Mouse (Mus musculus) NIH3T3 (cell line): ENCODE results near the gene Ppy.
A peak's percentile ranks its signal among the peaks of the same experiment; 100 is the strongest.

Experiments used
- DNase-seq: peaks from one replicate; pipeline ENCODE4 v3.0.0-alpha.2; 2012; ENCODE audit warnings: low read depth

The Ppy gene

GRCm38 (mm10) chr11:102087931-102088898 is 12.9 kb downstream of the Ppy start, which contains the start of gene Mpp2:
TSS of gene Mpp2 (minus strand) at chr11:102088515.
- DNase-seq: no peak

- peak; percentile 48 for DNase-seq
These were observed 13.9 kb downstream of the Ppy start for GRCm38 (mm10) chr11:102087081-102087751.

GRCm38 (mm10) chr11:102086331-102086730 is 14.8 kb downstream of the Ppy start:
- DNase-seq: peak; percentile 34

- DNase-seq: no peak
These were observed 17.0 kb downstream of the Ppy start for GRCm38 (mm10) chr11:102084159-102084558.

GRCm38 (mm10) chr11:102083193-102083592 is 17.9 kb downstream of the Ppy start:
- DNase-seq: no peak

- no peak for DNase-seq
These were observed 18.8 kb downstream of the Ppy start for GRCm38 (mm10) chr11:102082322-102082721.

GRCm38 (mm10) chr11:102073722-102074121 is 27.4 kb downstream of the Ppy start:
- DNase-seq: no peak

GRCm38 (mm10) chr11:102072729-102073128 is 28.4 kb downstream of the Ppy start:
- no peak for DNase-seq

- no peak for DNase-seq
These were observed 30.7 kb downstream of the Ppy start for GRCm38 (mm10) chr11:102070426-102070825.

- no peak for DNase-seq
These were observed 31.5 kb downstream of the Ppy start for GRCm38 (mm10) chr11:102069633-102070032.

- DNase-seq: no peak
These were observed 32.1 kb downstream of the Ppy start for GRCm38 (mm10) chr11:102068969-102069368.

GRCm38 (mm10) chr11:102063076-102063475 is 38.0 kb downstream of the Ppy start:
- no peak for DNase-seq

GRCm38 (mm10) chr11:102061941-102062473 is 39.1 kb downstream of the Ppy start:
- DNase-seq: no peak

- DNase-seq: peak; percentile 88
These were observed 39.7 kb downstream of the Ppy start for GRCm38 (mm10) chr11:102061236-102061940.

GRCm38 (mm10) chr11:102053847-102054246 is 47.3 kb downstream of the Ppy start:
- DNase-seq: peak; percentile 64

GRCm38 (mm10) chr11:102053183-102053582 is 47.9 kb downstream of the Ppy start:
- DNase-seq: peak; percentile 18

GRCm38 (mm10) chr11:102052697-102053096 is 48.4 kb downstream of the Ppy start:
- no peak for DNase-seq

- DNase-seq: no peak
These were observed 49.2 kb downstream of the Ppy start for GRCm38 (mm10) chr11:102051954-102052353.

GRCm38 (mm10) chr11:102051541-102051940 is 49.6 kb downstream of the Ppy start:
- DNase-seq: no peak
